Mouse (Mus musculus) heart, adult 2 months (tissue): ENCODE results near the gene Mprip.

ENCODE experiments used
- CTCF ChIP-seq: fragments of 200-600 bp; IDR thresholded peaks from 2 replicates; pipeline ENCODE4 v1.8.1; 2022; ENCODE audit warnings: antibody characterized with exemption, mild to moderate bottlenecking, moderate library complexity
- EP300 ChIP-seq: fragments of 200-500 bp; IDR thresholded peaks from 2 replicates; pipeline ENCODE4 v1.6.1; 2011; ENCODE audit warnings: low read depth, low read length, control low read depth; ENCODE audit not compliant: insufficient read depth

DNA sequence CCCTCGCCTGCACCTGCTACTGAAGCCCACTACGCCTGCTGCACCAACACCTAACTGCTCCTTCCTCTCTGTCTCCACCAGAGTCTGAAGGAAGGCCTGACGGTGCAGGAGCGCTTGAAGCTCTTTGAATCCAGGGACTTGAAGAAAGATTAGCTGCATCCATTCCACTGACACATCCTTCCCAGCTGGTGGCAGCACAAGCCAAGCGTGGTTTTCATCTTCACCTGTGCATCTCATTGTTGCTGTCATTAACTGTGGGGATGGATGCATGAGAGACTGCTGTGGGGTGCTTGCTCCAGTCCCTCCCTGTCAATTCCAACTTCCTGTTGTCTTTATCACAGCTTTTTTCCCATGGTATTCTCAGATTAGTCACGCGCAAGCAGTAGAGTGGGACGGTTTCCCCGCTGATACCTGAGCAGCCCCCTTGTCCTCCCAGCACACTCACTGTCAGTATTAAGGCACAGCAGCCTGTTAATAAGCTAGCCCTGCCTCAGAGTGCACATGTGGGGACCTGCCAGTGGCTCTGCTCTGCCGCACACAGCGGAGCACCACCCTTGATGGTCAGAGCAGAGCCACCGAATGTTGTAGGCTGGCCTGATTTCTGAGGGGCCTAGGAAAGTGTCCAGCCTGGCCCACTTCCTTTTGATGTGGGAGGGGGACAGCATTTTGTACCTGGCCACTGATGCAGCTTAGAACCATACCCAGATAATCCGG, 114.5 kb downstream of the Mprip start:
- no peak for TF ChIP-seq EP300
- TF ChIP-seq CTCF, result peak; percentile 32
